Mouse (Mus musculus): ENCODE data around the gene Kcnip3.
A peak's percentile ranks its signal among the peaks of the same experiment; 100 is the strongest.

Kcnip3 gene

GRCm38 (mm10) chr2:127522006-127522441 lies at the start of gene Kcnip3:
Gene Kcnip3, minus strand, starts transcription at chr2:127522094.
- no peak for DNase-seq

GRCm38 (mm10) chr2:127559070-127559966 lies 37.4 kb upstream of the Kcnip3 start:
- peak; percentile 93 for DNase-seq

- DNase-seq, result peak; percentile 39
Observed at GRCm38 (mm10) chr2:127551078-127551477, 29.2 kb upstream of the Kcnip3 start.

- no peak for DNase-seq
Observed at GRCm38 (mm10) chr2:127550446-127550845, 28.6 kb upstream of the Kcnip3 start.

GRCm38 (mm10) chr2:127549711-127550110 lies 27.8 kb upstream of the Kcnip3 start:
- no peak for DNase-seq

- DNase-seq, result no peak
Observed at GRCm38 (mm10) chr2:127548342-127549074, 26.6 kb upstream of the Kcnip3 start.

GRCm38 (mm10) chr2:127541697-127542096 lies 19.8 kb upstream of the Kcnip3 start:
- no peak for DNase-seq

- DNase-seq, result peak; percentile 61
Observed at GRCm38 (mm10) chr2:127541185-127541584, 19.3 kb upstream of the Kcnip3 start, which contains the start of gene Prom2. Gene Prom2, minus strand, starts transcription at chr2:127541467.

GRCm38 (mm10) chr2:127539494-127539893 lies 17.6 kb upstream of the Kcnip3 start:
- DNase-seq, result no peak

GRCm38 (mm10) chr2:127537548-127537947 lies 15.7 kb upstream of the Kcnip3 start:
- DNase-seq, result no peak

- no peak for DNase-seq
Observed at GRCm38 (mm10) chr2:127535363-127535762, 13.5 kb upstream of the Kcnip3 start.

GRCm38 (mm10) chr2:127532379-127532778 lies 10.5 kb upstream of the Kcnip3 start:
- peak; percentile 66 for DNase-seq

- no peak for DNase-seq
Observed at GRCm38 (mm10) chr2:127531592-127531991, 9.7 kb upstream of the Kcnip3 start.

- DNase-seq, result no peak
Observed at GRCm38 (mm10) chr2:127530418-127530817, 8.5 kb upstream of the Kcnip3 start.

GRCm38 (mm10) chr2:127525004-127525775 lies 3.3 kb upstream of the Kcnip3 start:
- no peak for DNase-seq

GRCm38 (mm10) chr2:127523950-127524729 lies 2.2 kb upstream of the Kcnip3 start:
- DNase-seq, result peak; percentile 51

- DNase-seq, result peak; percentile 58
Observed at GRCm38 (mm10) chr2:127521172-127522005, 505 bp downstream of the Kcnip3 start.

GRCm38 (mm10) chr2:127520123-127520522 lies 1.8 kb downstream of the Kcnip3 start:
- DNase-seq, result no peak

- no peak for DNase-seq
Observed at GRCm38 (mm10) chr2:127519308-127519707, 2.6 kb downstream of the Kcnip3 start.

- DNase-seq, result no peak
Observed at GRCm38 (mm10) chr2:127518831-127519230, 3.1 kb downstream of the Kcnip3 start.

- DNase-seq, result no peak
Observed at GRCm38 (mm10) chr2:127518273-127518672, 3.6 kb downstream of the Kcnip3 start.

Data from kidney, postnatal 10 days (tissue).